Mouse (Mus musculus): ENCODE measurements around the gene Klf2. TPM values are rescaled to one million over a fixed set of nuclear protein-coding genes. Genes with fewer than 3 reads are reported as not detected.

The Klf2 gene
- polyA plus RNA-seq, 1 experiment from 2014 or later = 6.4 TPM

- H3K27ac ChIP-seq (ENCODE audit: low read length) = no peak overlapping the region
- no peak for ATAC-seq (ENCODE audit: insufficient number of reproducible peaks, insufficient read depth, low FRiP score, low read depth)
- no peaks in the 10 kb centered on the region for H3K27me3 ChIP-seq (ENCODE audit: control insufficient read depth, insufficient read depth, low read length)
- H3K4me2 ChIP-seq (replicated peaks; ENCODE audit: low read depth, low read length) = no peak overlapping the region
- WGBS = 94% methylated on average over 4 of the region's 4 CpGs
- H3K36me3 ChIP-seq (ENCODE audit: control insufficient read depth, insufficient read depth, low read length) = peaks cover 71% of the 10 kb centered on the region
- no peak overlapping the region for H3K9ac ChIP-seq (replicated peaks; ENCODE audit: low read depth, low read length)
- H3K4me3 ChIP-seq (ENCODE audit: low read depth, low read length) = no peak overlapping the region
- no peaks in the 10 kb centered on the region for H3K9me3 ChIP-seq (ENCODE audit: control insufficient read depth, low read depth, low read length)
- H3K4me1 ChIP-seq (ENCODE audit: control insufficient read depth, insufficient read depth, low read length) = no peaks in the 10 kb centered on the region
These were observed 43.9 kb downstream of the Klf2 start for GRCm38 (mm10) chr8:72362754-72363153.

- H3K4me2 ChIP-seq (replicated peaks; ENCODE audit: low read depth, low read length) = no peak overlapping the region
- H3K9me3 ChIP-seq (ENCODE audit: control insufficient read depth, low read depth, low read length) = no peaks in the 10 kb centered on the region
- H3K27me3 ChIP-seq (ENCODE audit: control insufficient read depth, insufficient read depth, low read length) = no peaks in the 10 kb centered on the region
- no peak overlapping the region for H3K27ac ChIP-seq (ENCODE audit: low read length)
- no peaks in the 10 kb centered on the region for H3K4me1 ChIP-seq (ENCODE audit: control insufficient read depth, insufficient read depth, low read length)
- no peak overlapping the region for H3K4me3 ChIP-seq (ENCODE audit: low read depth, low read length)
- no peak for ATAC-seq (ENCODE audit: insufficient number of reproducible peaks, insufficient read depth, low FRiP score, low read depth)
- WGBS = 86% methylated on average over 7 of the region's 7 CpGs
- peaks cover 68% of the 10 kb centered on the region for H3K36me3 ChIP-seq (ENCODE audit: control insufficient read depth, insufficient read depth, low read length)
- H3K9ac ChIP-seq (replicated peaks; ENCODE audit: low read depth, low read length) = no peak overlapping the region
These were observed 44.6 kb downstream of the Klf2 start for GRCm38 (mm10) chr8:72363457-72363856.

- no peak for ATAC-seq (ENCODE audit: insufficient number of reproducible peaks, insufficient read depth, low FRiP score, low read depth)
- H3K4me3 ChIP-seq (ENCODE audit: low read depth, low read length) = no peak overlapping the region
- no peaks in the 10 kb centered on the region for H3K27me3 ChIP-seq (ENCODE audit: control insufficient read depth, insufficient read depth, low read length)
- peaks cover 64% of the 10 kb centered on the region for H3K36me3 ChIP-seq (ENCODE audit: control insufficient read depth, insufficient read depth, low read length)
- no peaks in the 10 kb centered on the region for H3K4me1 ChIP-seq (ENCODE audit: control insufficient read depth, insufficient read depth, low read length)
- no peak overlapping the region for H3K9ac ChIP-seq (replicated peaks; ENCODE audit: low read depth, low read length)
- no peaks in the 10 kb centered on the region for H3K9me3 ChIP-seq (ENCODE audit: control insufficient read depth, low read depth, low read length)
- no peak overlapping the region for H3K27ac ChIP-seq (ENCODE audit: low read length)
- no peak overlapping the region for H3K4me2 ChIP-seq (replicated peaks; ENCODE audit: low read depth, low read length)
- WGBS = 93% methylated on average over 2 of the region's 2 CpGs
These were observed 46.2 kb downstream of the Klf2 start for GRCm38 (mm10) chr8:72365016-72365415.

GRCm38 (mm10) chr8:72365826-72366225 is 47.0 kb downstream of the Klf2 start:
- Histone ChIP-seq H3K4me3 (ENCODE audit: low read depth, low read length) (no peak overlapping the region), H3K9ac (replicated peaks; ENCODE audit: low read depth, low read length) (no peak overlapping the region), H3K4me2 (replicated peaks; ENCODE audit: low read depth, low read length) (no peak overlapping the region), H3K4me1 (ENCODE audit: control insufficient read depth, insufficient read depth, low read length) (no peaks in the 10 kb centered on the region), H3K36me3 (ENCODE audit: control insufficient read depth, insufficient read depth, low read length) (peaks cover 72% of the 10 kb centered on the region), H3K27ac (ENCODE audit: low read length) (no peak overlapping the region), H3K27me3 (ENCODE audit: control insufficient read depth, insufficient read depth, low read length) (no peaks in the 10 kb centered on the region), H3K9me3 (ENCODE audit: control insufficient read depth, low read depth, low read length) (no peaks in the 10 kb centered on the region)
- WGBS = 16% methylated on average over 3 of the region's 3 CpGs
- no peak for ATAC-seq (ENCODE audit: insufficient number of reproducible peaks, insufficient read depth, low FRiP score, low read depth)

- ATAC-seq (ENCODE audit: insufficient number of reproducible peaks, insufficient read depth, low FRiP score, low read depth) = no peak
- no peaks in the 10 kb centered on the region for H3K9me3 ChIP-seq (ENCODE audit: control insufficient read depth, low read depth, low read length)
- peaks cover 76% of the 10 kb centered on the region for H3K36me3 ChIP-seq (ENCODE audit: control insufficient read depth, insufficient read depth, low read length)
- H3K4me1 ChIP-seq (ENCODE audit: control insufficient read depth, insufficient read depth, low read length) = no peaks in the 10 kb centered on the region
- WGBS = 94% methylated on average over 2 of the region's 2 CpGs
- no peak overlapping the region for H3K4me3 ChIP-seq (ENCODE audit: low read depth, low read length)
- no peak overlapping the region for H3K9ac ChIP-seq (replicated peaks; ENCODE audit: low read depth, low read length)
- no peak overlapping the region for H3K27ac ChIP-seq (ENCODE audit: low read length)
- no peak overlapping the region for H3K4me2 ChIP-seq (replicated peaks; ENCODE audit: low read depth, low read length)
- H3K27me3 ChIP-seq (ENCODE audit: control insufficient read depth, insufficient read depth, low read length) = no peaks in the 10 kb centered on the region
These were observed 47.6 kb downstream of the Klf2 start for GRCm38 (mm10) chr8:72366435-72366834.

Other genes starting within 250 kb of the Klf2 start
- gene Olfr373, start 235.9 kb upstream of the Klf2 start, polyA plus RNA-seq (2014; fragmentation: Nextera tagmentation; extraction: Ambion mirVana) = 0.06 and 0.07 TPM in 2 replicates
- 0.06 and 0.13 TPM in 2 replicates for gene Olfr374, start 212.0 kb upstream of the Klf2 start, polyA plus RNA-seq (2014; fragmentation: Nextera tagmentation; extraction: Ambion mirVana)
- 595 and 633 TPM in 2 replicates for gene Tpm4, start 184.1 kb upstream of the Klf2 start, polyA plus RNA-seq (2014; fragmentation: Nextera tagmentation; extraction: Ambion mirVana)
- gene Rab8a, start 157.8 kb upstream of the Klf2 start, polyA plus RNA-seq (2014; fragmentation: Nextera tagmentation; extraction: Ambion mirVana) = 81.5 and 86.4 TPM in 2 replicates
- gene Hsh2d, start 129.4 kb upstream of the Klf2 start, polyA plus RNA-seq (2014; fragmentation: Nextera tagmentation; extraction: Ambion mirVana) = 1.4 TPM in 2 replicates
- gene Cib3, start 106.2 kb upstream of the Klf2 start, polyA plus RNA-seq (2014; fragmentation: Nextera tagmentation; extraction: Ambion mirVana) = not detected in 2 replicates
- gene Gm11034, start 105.4 kb upstream of the Klf2 start, polyA plus RNA-seq (2014; fragmentation: Nextera tagmentation; extraction: Ambion mirVana) = not detected in 2 replicates
- 66.9 and 75.5 TPM in 2 replicates for gene Fam32a, start 99.3 kb upstream of the Klf2 start, polyA plus RNA-seq (2014; fragmentation: Nextera tagmentation; extraction: Ambion mirVana)
- 101 and 109 TPM in 2 replicates for gene Ap1m1, start 79.0 kb upstream of the Klf2 start, polyA plus RNA-seq (2014; fragmentation: Nextera tagmentation; extraction: Ambion mirVana)
- 27.2 and 32.7 TPM in 2 replicates for gene Gm10282, start 13.8 kb upstream of the Klf2 start, polyA plus RNA-seq (2014; fragmentation: Nextera tagmentation; extraction: Ambion mirVana)
- gene Eps15l1, start 102.4 kb downstream of the Klf2 start, polyA plus RNA-seq (2014; fragmentation: Nextera tagmentation; extraction: Ambion mirVana) = 67.6 and 68.2 TPM in 2 replicates
- 3.1 and 3.2 TPM in 2 replicates for gene Calr3, start 124.8 kb downstream of the Klf2 start, polyA plus RNA-seq (2014; fragmentation: Nextera tagmentation; extraction: Ambion mirVana)
- 14.6 and 16.2 TPM in 2 replicates for gene 1700030K09Rik, start 124.8 kb downstream of the Klf2 start, polyA plus RNA-seq (2014; fragmentation: Nextera tagmentation; extraction: Ambion mirVana)
- 57.3 and 60.9 TPM in 2 replicates for gene Cherp, start 156.2 kb downstream of the Klf2 start, polyA plus RNA-seq (2014; fragmentation: Nextera tagmentation; extraction: Ambion mirVana)
- gene Slc35e1, start 173.6 kb downstream of the Klf2 start, polyA plus RNA-seq (2014; fragmentation: Nextera tagmentation; extraction: Ambion mirVana) = 10.7 and 11.2 TPM in 2 replicates
- 10.8 and 13.3 TPM in 2 replicates for gene Med26, start 229.2 kb downstream of the Klf2 start, polyA plus RNA-seq (2014; fragmentation: Nextera tagmentation; extraction: Ambion mirVana)